Mouse (Mus musculus): ENCODE results near the gene DXBay18. TPM values are rescaled to one million over a fixed set of nuclear protein-coding genes. Genes with fewer than 3 reads are reported as not detected.

The DXBay18 gene
- polyA plus RNA-seq, 1 experiment from 2014 or later = 0.72 TPM

Other genes starting within 250 kb of the DXBay18 start
- gene Cetn2, start 231.0 kb downstream of the DXBay18 start, polyA plus RNA-seq (2014; fragmentation: Nextera tagmentation; extraction: Ambion mirVana) = 83.7 and 85.9 TPM in 2 replicates
- 48.1 and 48.8 TPM in 2 replicates for gene Nsdhl, start 230.9 kb downstream of the DXBay18 start, polyA plus RNA-seq (2014; fragmentation: Nextera tagmentation; extraction: Ambion mirVana)
- 0.39 and 0.71 TPM in 2 replicates for gene Zfp185, start 162.1 kb downstream of the DXBay18 start, polyA plus RNA-seq (2014; fragmentation: Nextera tagmentation; extraction: Ambion mirVana)
- gene Pnma5, start 112.3 kb downstream of the DXBay18 start, polyA plus RNA-seq (2014; fragmentation: Nextera tagmentation; extraction: Ambion mirVana) = not detected in 2 replicates
- gene Pnma3, start 84.7 kb downstream of the DXBay18 start, polyA plus RNA-seq (2014; fragmentation: Nextera tagmentation; extraction: Ambion mirVana) = 1.8 and 2.1 TPM in 2 replicates
- gene Xlr4a, start 67.0 kb downstream of the DXBay18 start, polyA plus RNA-seq (2014; fragmentation: Nextera tagmentation; extraction: Ambion mirVana) = 0.62 TPM in 1 of 2 replicates, not detected in the other
- 2.9 and 4.7 TPM in 2 replicates for gene Xlr3a, start 52.4 kb downstream of the DXBay18 start, polyA plus RNA-seq (2014; fragmentation: Nextera tagmentation; extraction: Ambion mirVana)
- gene Gm14685, start 32.4 kb downstream of the DXBay18 start, polyA plus RNA-seq (2014; fragmentation: Nextera tagmentation; extraction: Ambion mirVana) = 0.61 and 1.5 TPM in 2 replicates
- gene Xlr5b, start 654 bp downstream of the DXBay18 start, polyA plus RNA-seq (2014; fragmentation: Nextera tagmentation; extraction: Ambion mirVana) = not detected in 2 replicates
- gene Spin2d, start 27.5 kb upstream of the DXBay18 start, polyA plus RNA-seq (2014; fragmentation: Nextera tagmentation; extraction: Ambion mirVana) = not detected in 2 replicates
- gene Xlr3b, start 42.8 kb upstream of the DXBay18 start, polyA plus RNA-seq (2014; fragmentation: Nextera tagmentation; extraction: Ambion mirVana) = 7.7 and 16.2 TPM in 2 replicates
- gene Xlr4b, start 64.9 kb upstream of the DXBay18 start, polyA plus RNA-seq (2014; fragmentation: Nextera tagmentation; extraction: Ambion mirVana) = 0.38 TPM in 1 of 2 replicates, not detected in the other
- 30.3 and 34.9 TPM in 2 replicates for gene F8a, start 78.8 kb upstream of the DXBay18 start, polyA plus RNA-seq (2014; fragmentation: Nextera tagmentation; extraction: Ambion mirVana)
- gene Xlr4c, start 93.7 kb upstream of the DXBay18 start, polyA plus RNA-seq (2014; fragmentation: Nextera tagmentation; extraction: Ambion mirVana) = 0.28 TPM in 1 of 2 replicates, not detected in the other
- 0.19 and 0.25 TPM in 2 replicates for gene Xlr3c, start 115.9 kb upstream of the DXBay18 start, polyA plus RNA-seq (2014; fragmentation: Nextera tagmentation; extraction: Ambion mirVana)
- gene Xlr5a, start 143.5 kb upstream of the DXBay18 start, polyA plus RNA-seq (2014; fragmentation: Nextera tagmentation; extraction: Ambion mirVana) = not detected in 2 replicates
- not detected in 2 replicates for gene Xlr5c, start 143.5 kb upstream of the DXBay18 start, polyA plus RNA-seq (2014; fragmentation: Nextera tagmentation; extraction: Ambion mirVana)
- not detected in 2 replicates for gene Gm45015, start 187.4 kb upstream of the DXBay18 start, polyA plus RNA-seq (2014; fragmentation: Nextera tagmentation; extraction: Ambion mirVana)
- gene Zfp275, start 193.2 kb upstream of the DXBay18 start, polyA plus RNA-seq (2014; fragmentation: Nextera tagmentation; extraction: Ambion mirVana) = 12.3 and 13.5 TPM in 2 replicates
- not detected in 2 replicates for gene Gm18336, start 249.3 kb upstream of the DXBay18 start, polyA plus RNA-seq (2014; fragmentation: Nextera tagmentation; extraction: Ambion mirVana)